8 mouse cellular contexts compared by ENCODE assay signal in genomic region chr4:59625998-59626910, GRCm38 (mm10). TPM values are rescaled to one million over a fixed set of nuclear protein-coding genes. Genes with fewer than 3 reads are reported as not detected.
DNase-seq lines count a peak whose midpoint lies in the region; ATAC-seq lines count a peak whose summit lies in the region.

Gene E130308A19Rik (plus strand): TSS chr4:59626211.

- peak; percentile 90 for ATAC-seq in hindbrain, embryonic 12.5 days (ENCODE audit: low FRiP score)

- no peaks in the 10 kb centered on the region for H3K36me3 ChIP-seq in hindbrain, embryonic 12.5 days

- H3K9me3 ChIP-seq in hindbrain, embryonic 12.5 days (replicated peaks) = no peaks in the 10 kb centered on the region

- peaks cover 24% of the 10 kb centered on the region for H3K4me1 ChIP-seq in hindbrain, embryonic 12.5 days

- H3K9ac ChIP-seq in hindbrain, embryonic 12.5 days = peak within 1 kb of the TSS; percentile 93

- H3K27ac ChIP-seq in hindbrain, embryonic 12.5 days = peak within 1 kb of the TSS; percentile 95

- H3K4me2 ChIP-seq in hindbrain, embryonic 12.5 days (replicated peaks) = peak within 1 kb of the TSS; percentile 58

- DNase-seq in Muller cell, postnatal 12 days (ENCODE audit: inconsistent ontology term) = peak; percentile 87
- DNase-seq in cerebellum, adult 9-11 months = peak; percentile 80
- DNase-seq in frontal cortex, postnatal 10 days (ENCODE audit: low spot score in 2 of 2) = peak; percentile 49 to 64
- peak; percentile 58 to 59 for DNase-seq in layer of hippocampus, postnatal 36 days
- peak; percentile 74 for DNase-seq in lung, postnatal 25 days (ENCODE audit: low spot score)
- DNase-seq in retina, adult 2 months (ENCODE audit: low read depth, low spot score) = peak; percentile 64
- DNase-seq in thymus, postnatal 25 days = peak; percentile 85

- 1% methylated on average over 84 of the region's 120 CpGs for WGBS in hindbrain, embryonic 12.5 days

- H3K27me3 ChIP-seq in hindbrain, embryonic 12.5 days = no peaks in the 10 kb centered on the region

- H3K4me3 ChIP-seq in hindbrain, embryonic 12.5 days = peak within 1 kb of the TSS; percentile 97

RNA-seq across cellular contexts. Expression of gene E130308A19Rik, which starts in this region (rescaled TPM):
- polyA plus RNA-seq in hindbrain, embryonic 12.5 days (2016; fragmentation: Nextera tagmentation; extraction: Ambion mirVana) = 71.1 and 73.1 TPM in 2 replicates
- total RNA-seq in layer of hippocampus, postnatal 36 days (2021) = 10 to 100 TPM; 12.6 to 15.9 TPM

Comparison
In these comparisons a context has a peak if more than half of its experiments do, and no peak if none do; other contexts are left out.
1. Peak in every context shown above with its lines: DNase-seq, ATAC-seq, H3K4me3 ChIP-seq and H3K27ac ChIP-seq.